Mouse (Mus musculus): ENCODE results near the gene Eno2.

Gene Eno2

GRCm38 (mm10) chr6:124759259-124759658, 10.2 kb downstream of the Eno2 start:
- WGBS = 4% methylated on average over 5 of the region's 5 CpGs

GRCm38 (mm10) chr6:124758849-124759232, 10.6 kb downstream of the Eno2 start:
- 59% methylated on average over 2 of the region's 2 CpGs for WGBS

- WGBS = 18% methylated on average over 5 of the region's 5 CpGs
Observed at GRCm38 (mm10) chr6:124757909-124758848, 11.3 kb downstream of the Eno2 start.

GRCm38 (mm10) chr6:124757351-124757880, 12.1 kb downstream of the Eno2 start:
- 11% methylated on average over 5 of the region's 5 CpGs for WGBS

- whole genome bisulfite sequencing = under 1% methylated on average over 51 of the region's 54 CpGs
Observed at GRCm38 (mm10) chr6:124756652-124757350, 12.7 kb downstream of the Eno2 start.

- 1% methylated on average over 77 of the region's 100 CpGs for WGBS
Observed at GRCm38 (mm10) chr6:124755831-124756595, 13.5 kb downstream of the Eno2 start, which contains the start of the genes Gm45234 and Atn1. Gene Gm45234 (minus strand): TSS chr6:124756021. Gene Atn1 (minus strand): TSS chr6:124756524.

- WGBS = 10% methylated on average over 3 of the region's 3 CpGs
Observed at GRCm38 (mm10) chr6:124755306-124755705, 14.2 kb downstream of the Eno2 start.

GRCm38 (mm10) chr6:124753861-124754260, 15.6 kb downstream of the Eno2 start:
- WGBS = 82% methylated on average over 2 of the region's 2 CpGs

GRCm38 (mm10) chr6:124750405-124750804, 19.1 kb downstream of the Eno2 start:
- 69% methylated on average over 8 of the region's 8 CpGs for WGBS

GRCm38 (mm10) chr6:124746654-124747632, 22.5 kb downstream of the Eno2 start:
- WGBS = 72% methylated on average over 7 of the region's 7 CpGs

GRCm38 (mm10) chr6:124746296-124746605, 23.2 kb downstream of the Eno2 start:
- 12% methylated on average over 8 of the region's 8 CpGs for WGBS

GRCm38 (mm10) chr6:124745490-124746295, 23.8 kb downstream of the Eno2 start:
- WGBS = 2% methylated on average over 82 of the region's 85 CpGs

- 57% methylated on average over 26 of the region's 26 CpGs for WGBS
Observed at GRCm38 (mm10) chr6:124744755-124745321, 24.6 kb downstream of the Eno2 start.

GRCm38 (mm10) chr6:124743647-124744046, 25.8 kb downstream of the Eno2 start:
- 89% methylated on average over 8 of the region's 8 CpGs for WGBS

GRCm38 (mm10) chr6:124742839-124743514, 26.5 kb downstream of the Eno2 start:
- WGBS = 89% methylated on average over 15 of the region's 15 CpGs

- WGBS = 68% methylated on average over 3 of the region's 3 CpGs
Observed at GRCm38 (mm10) chr6:124741842-124742241, 27.6 kb downstream of the Eno2 start.

- under 1% methylated on average over 41 of the region's 41 CpGs for whole genome bisulfite sequencing
Observed at GRCm38 (mm10) chr6:124740888-124741761, 28.3 kb downstream of the Eno2 start, which contains the start of gene Grcc10. Gene Grcc10 (minus strand): TSS chr6:124741374.
